Mouse (Mus musculus) embryonic facial prominence, embryonic 14.5 days (tissue): Measurements from ENCODE around the gene Atp4a. TPM values are rescaled to one million over a fixed set of nuclear protein-coding genes. Genes with fewer than 3 reads are reported as not detected.
A peak's percentile ranks its signal among the peaks of the same experiment; 100 is the strongest.

Experiments
- ATAC-seq: fragments of 200-750 bp; cut with Nextera tagmentation; 2 replicates; pipeline ENCODE4 v1.8.0; 2017; ENCODE audit warnings: low read depth, moderate number of reproducible peaks, moderate TSS enrichment
- DNase-seq: peaks from one replicate; pipeline ENCODE4 v3.0.0-alpha.2; 2015; ENCODE audit warnings: low spot score
- H3K27ac ChIP-seq: fragments of 300-500 bp; sonication (generic); replicated peaks from 2 replicates; pipeline ENCODE4 v1.5.1; 2014; ENCODE audit warnings: low read depth, mild to moderate bottlenecking, low read length, moderate library complexity
- H3K27me3 ChIP-seq: fragments of 300-500 bp; sonication (generic); replicated peaks from 2 replicates; pipeline ENCODE4 v1.6.1; 2014; ENCODE audit warnings: low read length; ENCODE audit not compliant: control insufficient read depth, insufficient read depth
- H3K36me3 ChIP-seq: fragments of 300-500 bp; sonication (generic); 2 replicates; pipeline ENCODE4 v1.6.1; 2014; ENCODE audit warnings: low read length, mixed read lengths; ENCODE audit not compliant: control insufficient read depth, insufficient read depth
- H3K4me1 ChIP-seq: fragments of 300-500 bp; sonication (generic); 2 replicates; pipeline ENCODE4 v1.6.1; 2014; ENCODE audit warnings: antibody characterized with exemption, low read length; ENCODE audit not compliant: control insufficient read depth, insufficient read depth
- H3K4me2 ChIP-seq: fragments of 300-500 bp; sonication (generic); 2 replicates; pipeline ENCODE4 v1.6.1; 2014; ENCODE audit warnings: low read depth, mild to moderate bottlenecking, low read length, moderate library complexity, mixed read lengths
- H3K4me3 ChIP-seq: fragments of 300-500 bp; sonication (generic); 2 replicates; pipeline ENCODE4 v1.5.1; 2014; ENCODE audit warnings: low read depth, mild to moderate bottlenecking, low read length
- H3K9ac ChIP-seq: fragments of 300-500 bp; sonication (generic); 2 replicates; pipeline ENCODE4 v1.6.1; 2014; ENCODE audit warnings: low read depth, mild to moderate bottlenecking, low read length, moderate library complexity, mixed read lengths
- H3K9me3 ChIP-seq: fragments of 300-500 bp; sonication (generic); 2 replicates; pipeline ENCODE4 v1.6.1; 2016; ENCODE audit warnings: low read length; ENCODE audit not compliant: control insufficient read depth
- WGBS: fragments of 180-500 bp; shearing (Covaris S2); extraction: QIAGEN DNeasy Blood & Tissue Kit; methylation state at CpG from one replicate; pipeline ENCODE4 v1.1.7; 2014; 5-methylcytosine and 5-hydroxymethylcytosine counted together
- polyA plus RNA-seq: library from polyadenylated mRNA; unstranded; fragments of >200 nt; fragmentation: Nextera tagmentation; extraction: Ambion mirVana; gene quantifications from 2 replicates; pipeline ENCODE4 v1.2.1, GENCODE M21; 2014

Gene Atp4a
- polyA plus RNA-seq, 1 experiment from 2014 or later, result 0.32 TPM

- Histone ChIP-seq H3K4me1 (no peaks in the 10 kb centered on the region), H3K4me2 (no peak overlapping the region), H3K4me3 (no peak overlapping the region), H3K36me3 (no peaks in the 10 kb centered on the region), H3K27me3 (peaks cover 15% of the 10 kb centered on the region), H3K27ac (no peak overlapping the region), H3K9ac (no peak overlapping the region), H3K9me3 (no peaks in the 10 kb centered on the region)
- ATAC-seq, result no peak
- WGBS, result 63% methylated on average over 6 of the region's 6 CpGs
- DNase-seq, result no peak
These were observed 23.7 kb upstream of the Atp4a start for GRCm38 (mm10) chr7:30688325-30688724.

- H3K27ac ChIP-seq, result no peak overlapping the region
- DNase-seq (no peak), ATAC-seq (no peak)
- no peaks in the 10 kb centered on the region for H3K36me3 ChIP-seq
- peaks cover 3% of the 10 kb centered on the region; the same call in 1 of the 2 replicates for H3K4me1 ChIP-seq
- no peak overlapping the region for H3K4me2 ChIP-seq
- WGBS, result 58% methylated on average over 5 of the region's 5 CpGs
- no peaks in the 10 kb centered on the region for H3K9me3 ChIP-seq
- no peak overlapping the region for H3K9ac ChIP-seq
- no peak overlapping the region for H3K4me3 ChIP-seq
- H3K27me3 ChIP-seq, result no peaks in the 10 kb centered on the region
These were observed 13.9 kb upstream of the Atp4a start for GRCm38 (mm10) chr7:30698101-30698500.

GRCm38 (mm10) chr7:30698589-30698988 lies 13.4 kb upstream of the Atp4a start, which contains the start of gene 2200002J24Rik:
Gene 2200002J24Rik (plus strand): TSS chr7:30698926.
- 40% methylated on average over 9 of the region's 9 CpGs for WGBS
- Histone ChIP-seq H3K27ac (no peak within 1 kb of the TSS), H3K9ac (no peak within 1 kb of the TSS), H3K9me3 (no peaks in the 10 kb centered on the region), H3K27me3 (no peaks in the 10 kb centered on the region), H3K4me2 (no peak within 1 kb of the TSS), H3K4me3 (no peak within 1 kb of the TSS), H3K4me1 (peaks cover 3% of the 10 kb centered on the region; the same call in 1 of the 2 replicates), H3K36me3 (no peaks in the 10 kb centered on the region)
- DNase-seq (peak; percentile 24), ATAC-seq (no peak)

GRCm38 (mm10) chr7:30706214-30706882 lies 5.7 kb upstream of the Atp4a start:
- Histone ChIP-seq H3K27ac (no peak overlapping the region), H3K9ac (no peak overlapping the region), H3K4me3 (no peak overlapping the region), H3K9me3 (no peaks in the 10 kb centered on the region), H3K27me3 (no peaks in the 10 kb centered on the region), H3K36me3 (no peaks in the 10 kb centered on the region), H3K4me1 (no peaks in the 10 kb centered on the region), H3K4me2 (no peak overlapping the region)
- DNase-seq (no peak), ATAC-seq (no peak)
- 73% methylated on average over 8 of the region's 8 CpGs for WGBS

GRCm38 (mm10) chr7:30707441-30707840 lies 4.6 kb upstream of the Atp4a start:
- Histone ChIP-seq H3K9me3 (no peaks in the 10 kb centered on the region), H3K9ac (no peak overlapping the region), H3K4me2 (no peak overlapping the region), H3K27me3 (no peaks in the 10 kb centered on the region), H3K4me3 (no peak overlapping the region), H3K4me1 (no peaks in the 10 kb centered on the region), H3K36me3 (no peaks in the 10 kb centered on the region), H3K27ac (no peak overlapping the region)
- 88% methylated on average over 1 of the region's 1 CpGs for WGBS
- ATAC-seq (no peak), DNase-seq (no peak)

GRCm38 (mm10) chr7:30717006-30717715 lies 5.2 kb downstream of the Atp4a start:
- peaks cover 5% of the 10 kb centered on the region; the same call in 1 of the 2 replicates for H3K4me1 ChIP-seq
- no peaks in the 10 kb centered on the region for H3K9me3 ChIP-seq
- H3K27me3 ChIP-seq, result peaks cover 19% of the 10 kb centered on the region
- H3K4me3 ChIP-seq, result peak overlapping the region; percentile 37
- DNase-seq, result peak; percentile 95
- no peak overlapping the region for H3K27ac ChIP-seq
- 2% methylated on average over 42 of the region's 43 CpGs for WGBS
- ATAC-seq, result peak; percentile 96
- H3K9ac ChIP-seq, result 0 out of 2 replicates have a peak overlapping the region, but pooled peaks have one; percentile 14
- H3K36me3 ChIP-seq, result no peaks in the 10 kb centered on the region
- peak overlapping the region; percentile 63 for H3K4me2 ChIP-seq

- DNase-seq, result no peak
- H3K4me1 ChIP-seq, result peaks cover 5% of the 10 kb centered on the region; the same call in 1 of the 2 replicates
- peak overlapping the region; percentile 63 for H3K4me2 ChIP-seq
- peaks cover 19% of the 10 kb centered on the region for H3K27me3 ChIP-seq
- H3K4me3 ChIP-seq, result peak overlapping the region; percentile 37
- H3K27ac ChIP-seq, result no peak overlapping the region
- H3K36me3 ChIP-seq, result no peaks in the 10 kb centered on the region
- H3K9me3 ChIP-seq, result no peaks in the 10 kb centered on the region
- WGBS, result 12% methylated on average over 14 of the region's 14 CpGs
- H3K9ac ChIP-seq, result 0 out of 2 replicates have a peak overlapping the region, but pooled peaks have one; percentile 9
- no peak for ATAC-seq
These were observed 5.7 kb downstream of the Atp4a start for GRCm38 (mm10) chr7:30717716-30718046.

GRCm38 (mm10) chr7:30719669-30720068 lies 7.7 kb downstream of the Atp4a start:
- H3K4me1 ChIP-seq, result peaks cover 5% of the 10 kb centered on the region; the same call in 1 of the 2 replicates
- H3K9ac ChIP-seq, result no peak overlapping the region
- no peak for DNase-seq
- no peak for ATAC-seq
- H3K4me2 ChIP-seq, result no peak overlapping the region
- peaks cover 19% of the 10 kb centered on the region for H3K27me3 ChIP-seq
- H3K4me3 ChIP-seq, result no peak overlapping the region
- H3K36me3 ChIP-seq, result no peaks in the 10 kb centered on the region
- 92% methylated on average over 5 of the region's 5 CpGs for WGBS
- no peak overlapping the region for H3K27ac ChIP-seq
- H3K9me3 ChIP-seq, result no peaks in the 10 kb centered on the region
